Mouse (Mus musculus) embryonic fibroblast, embryonic 13.5 days (primary cell): ENCODE measurements around the gene Chaf1a.
A peak's percentile ranks its signal among the peaks of the same experiment; 100 is the strongest.

Source experiments
- CTCF ChIP-seq: IDR thresholded peaks from 2 replicates; pipeline ENCODE4 v1.5.1; 2011; ENCODE audit warnings: mild to moderate bottlenecking, control low read depth, low read length, moderate library complexity, borderline replicate concordance; ENCODE audit not compliant: insufficient read depth
- POLR2A ChIP-seq: IDR thresholded peaks from 2 replicates; pipeline ENCODE4 v1.6.1; 2011; ENCODE audit warnings: low read depth, mild to moderate bottlenecking, control low read depth, low read length, moderate library complexity

DNA sequence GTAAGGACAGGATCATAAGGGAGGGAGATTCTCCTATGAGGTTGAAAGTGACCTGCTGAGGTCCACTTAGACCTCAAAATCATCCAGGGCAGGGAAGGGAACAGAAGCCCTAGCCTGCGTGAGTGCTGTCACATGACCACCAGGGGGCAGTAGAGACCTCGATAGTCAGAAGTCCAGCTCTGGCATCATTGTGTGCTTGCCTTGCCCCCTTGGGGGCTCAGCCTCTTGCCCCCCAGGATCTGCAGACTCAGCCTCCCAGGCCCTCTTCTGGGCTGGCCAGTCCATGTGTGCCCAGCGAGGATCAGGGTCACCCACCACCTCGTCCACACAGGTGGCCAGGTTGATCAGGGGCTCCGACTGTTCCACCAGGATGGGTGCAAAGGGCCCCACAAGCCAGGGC is 71.6 kb downstream of the Chaf1a start:
- TF ChIP-seq CTCF (peak; percentile 85), POLR2A (no peak)
